Mouse (Mus musculus) heart, adult 2 months (tissue): ENCODE data around the gene Gm8298. TPM values are rescaled to one million over a fixed set of nuclear protein-coding genes. Genes with fewer than 3 reads are reported as not detected.
"Not testable (repeated sequence)": the region's sequence is repeated elsewhere in the genome, so short reads cannot be mapped to it uniquely, and the experiment has no call there.

Experiments used
- DNase-seq, 2 experiments: peaks; one replicate each; pipeline ENCODE4 v3.0.0; 2021
- H3K27ac ChIP-seq: fragments of 200-600 bp; 2 replicates; pipeline ENCODE4 v1.8.1; 2022
- H3K27me3 ChIP-seq: fragments of 200-500 bp; 2 replicates; pipeline ENCODE4 v1.6.1; 2012; ENCODE audit warnings: mild to moderate bottlenecking, low read length, inconsistent platforms, mixed read lengths; ENCODE audit not compliant: control insufficient read depth, insufficient read depth
- H3K36me3 ChIP-seq: fragments of 200-500 bp; 2 replicates; pipeline ENCODE4 v1.6.1; 2012; ENCODE audit warnings: low read length, inconsistent platforms; ENCODE audit not compliant: control insufficient read depth, insufficient read depth
- H3K4me1 ChIP-seq: fragments of 200-500 bp; 2 replicates; pipeline ENCODE4 v1.6.1; 2011; ENCODE audit warnings: low read length; ENCODE audit not compliant: control insufficient read depth, insufficient read depth
- H3K4me3 ChIP-seq: fragments of 200-600 bp; 2 replicates; pipeline ENCODE4 v1.8.1; 2022
- H3K79me2 ChIP-seq: fragments of 200-500 bp; replicated peaks from 2 replicates; pipeline ENCODE4 v1.6.1; 2012; ENCODE audit warnings: mild to moderate bottlenecking, inconsistent platforms, low read length, moderate library complexity, mixed read lengths; ENCODE audit not compliant: control insufficient read depth, insufficient read depth
- H3K9ac ChIP-seq: fragments of 200-500 bp; 2 replicates; pipeline ENCODE4 v1.6.1; 2012; ENCODE audit warnings: low read depth, mild to moderate bottlenecking, control low read depth, inconsistent platforms, low read length, mixed read lengths
- CTCF ChIP-seq: fragments of 200-600 bp; IDR thresholded peaks from 2 replicates; pipeline ENCODE4 v1.8.1; 2022; ENCODE audit warnings: antibody characterized with exemption, mild to moderate bottlenecking, moderate library complexity
- EP300 ChIP-seq: fragments of 200-500 bp; IDR thresholded peaks from 2 replicates; pipeline ENCODE4 v1.6.1; 2011; ENCODE audit warnings: low read depth, low read length, control low read depth; ENCODE audit not compliant: insufficient read depth
- POLR2A ChIP-seq: fragments of 200-500 bp; IDR thresholded peaks from 2 replicates; pipeline ENCODE4 v1.6.1; 2011; ENCODE audit warnings: mild to moderate bottlenecking, low read depth, low read length, control low read depth; ENCODE audit not compliant: insufficient read depth
- WGBS: fragments of 180-500 bp; shearing (Covaris S2); methylation state at CpG from one replicate; pipeline ENCODE4 v1.1.7; 2018; 5-methylcytosine and 5-hydroxymethylcytosine counted together
- intact Hi-C: fragments of 180-260 bp; cut with DNase I; formaldehyde crosslinking; loops from one replicate; pipeline ENCODE4 v1.15.1; 2025
- long read RNA-seq: library from polyadenylated mRNA; stranded (forward); transcript quantifications from one replicate; pipeline ENCODE4 v2.0.0, GENCODE M21; 2021
- polyA plus RNA-seq: library from polyadenylated mRNA; depleted of rRNA; stranded (reverse); fragments of >200 nt; gene quantifications from 2 replicates; pipeline ENCODE4 v1.2.3, GENCODE M21; 2012; rRNA removed
- total RNA-seq, 2 experiments: library from RNA; stranded (reverse); gene quantifications; 2 replicates each; pipeline ENCODE4 v1.2.3; 2021

Gene Gm8298
- not detected for total RNA-seq
- not detected in 2 replicates for polyA plus RNA-seq
- long read RNA-seq, result 0 reads

DNA sequence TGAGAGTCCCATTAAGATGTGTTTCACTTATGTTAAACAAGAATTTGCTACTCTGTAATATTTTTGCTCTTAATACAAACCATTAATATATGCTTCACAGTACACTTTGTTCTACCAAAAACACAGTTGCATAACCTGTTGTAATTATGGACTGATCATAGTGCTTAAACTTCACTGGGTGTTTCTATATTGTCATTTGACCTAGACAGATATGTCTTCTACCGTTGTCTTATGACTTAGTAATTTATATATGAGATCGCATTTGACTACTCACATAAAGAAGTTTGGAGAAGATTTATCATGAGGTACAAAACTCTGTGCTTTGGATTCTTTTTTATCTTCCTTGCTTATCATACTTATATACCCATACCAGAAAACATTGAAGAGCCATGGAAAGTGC, at the start of gene Gm8298:
Gene Gm8298 (plus strand): TSS at position 301 of the 400 bp plus-strand sequence.
- Histone ChIP-seq H3K79me2 (no peaks in the 10 kb centered on the region), H3K27me3 (no peaks in the 10 kb centered on the region), H3K36me3 (no peaks in the 10 kb centered on the region), H3K9ac (no peak within 1 kb of the TSS), H3K27ac (no peak within 1 kb of the TSS), H3K4me3 (no peak within 1 kb of the TSS), H3K4me1 (no peaks in the 10 kb centered on the region)
- intact Hi-C loops, result no loop called here
- no peak for DNase-seq
- TF ChIP-seq POLR2A (no peak), EP300 (no peak), CTCF (no peak)
- WGBS, result 88% methylated on average over 2 of the region's 2 CpGs

DNA sequence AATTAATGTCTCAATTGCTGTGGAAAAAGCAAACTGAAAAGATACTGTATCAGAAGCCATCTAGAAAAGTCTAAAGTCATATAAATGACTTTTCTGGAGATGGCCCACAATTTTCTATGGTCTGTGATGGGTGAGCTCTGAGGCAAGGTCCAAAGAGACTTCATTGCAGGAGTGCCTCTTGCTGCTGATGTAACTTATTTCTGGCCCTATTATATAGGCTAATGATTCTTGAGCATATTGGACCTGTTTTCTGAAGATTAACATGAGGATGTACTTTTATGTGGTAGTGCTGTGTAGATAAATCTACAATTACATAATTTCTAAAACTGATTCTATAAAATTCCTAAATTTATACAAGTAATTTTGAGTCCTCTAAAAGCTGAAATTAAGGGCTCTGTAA, 47.7 kb upstream of the Gm8298 start:
- H3K4me3 ChIP-seq, result no peak overlapping the region
- DNase-seq, result no peak
- H3K36me3 ChIP-seq, result no peaks in the 10 kb centered on the region
- no peak overlapping the region for H3K27ac ChIP-seq
- no peaks in the 10 kb centered on the region for H3K27me3 ChIP-seq
- H3K9ac ChIP-seq, result no peak overlapping the region
- H3K4me1 ChIP-seq, result no peaks in the 10 kb centered on the region
- no peak for TF ChIP-seq EP300
- no peak for TF ChIP-seq POLR2A
- no peak for TF ChIP-seq CTCF
- no peaks in the 10 kb centered on the region for H3K79me2 ChIP-seq
- intact Hi-C loops, result no loop called here

DNA sequence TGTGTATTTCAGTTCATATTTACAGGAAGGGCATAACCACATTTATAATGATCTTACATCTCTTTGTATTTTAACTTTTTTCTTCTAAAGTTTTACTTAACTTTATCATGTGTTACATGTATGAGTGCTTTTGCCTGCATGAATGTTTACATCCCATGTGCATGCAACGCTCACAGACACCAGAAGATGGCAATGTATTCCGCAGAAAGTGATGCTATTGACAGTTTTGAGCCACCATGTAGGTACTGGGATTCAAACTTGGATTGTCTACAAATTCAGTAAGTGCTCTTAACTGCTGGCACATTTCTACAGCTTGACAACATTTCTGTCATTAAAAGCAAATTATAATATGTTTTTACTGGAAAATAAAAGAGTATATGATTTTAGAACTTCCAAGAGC, 9.9 kb downstream of the Gm8298 start:
- TF ChIP-seq POLR2A (no peak), CTCF (peak; percentile 85)
- DNase-seq, result peak; percentile 8 to 23
- Histone ChIP-seq H3K36me3 (no peaks in the 10 kb centered on the region), H3K27me3 (no peaks in the 10 kb centered on the region), H3K27ac (no peak overlapping the region), H3K9ac (no peak overlapping the region), H3K4me3 (no peak overlapping the region), H3K79me2 (no peaks in the 10 kb centered on the region), H3K4me1 (no peaks in the 10 kb centered on the region)
- intact Hi-C loops, result loop anchor here (2.0 to 10.0 kb wide), 4 partner anchors 184 to 892 kb away; no protein-coding TSS in a partner anchor
- WGBS, result 13% methylated on average over 2 of the region's 2 CpGs

DNA sequence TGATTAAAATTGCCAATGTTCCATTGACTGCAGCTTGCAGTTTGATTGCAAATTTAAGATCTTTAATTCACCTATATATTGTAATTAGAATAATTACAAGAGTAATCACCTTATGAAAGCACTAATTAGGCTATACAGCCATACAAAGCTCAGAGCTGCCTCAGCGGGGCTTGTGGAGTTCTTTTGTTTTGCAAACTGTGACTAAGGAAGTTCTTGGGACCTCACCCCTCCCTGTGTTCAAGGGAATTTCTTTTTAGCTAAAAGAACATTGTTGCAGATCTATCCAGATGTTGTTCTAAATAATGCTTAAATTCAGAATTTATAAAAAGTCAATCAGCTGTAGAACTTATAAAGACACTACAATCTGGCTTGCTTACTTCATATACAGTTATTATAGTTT, 16.8 kb downstream of the Gm8298 start:
- not testable (repeated sequence) for H3K4me3 ChIP-seq, H3K36me3 ChIP-seq, H3K27me3 ChIP-seq, H3K9ac ChIP-seq, H3K4me1 ChIP-seq, H3K27ac ChIP-seq, DNase-seq, H3K79me2 ChIP-seq
- WGBS, result 52% methylated on average over 1 of the region's 1 CpGs
- intact Hi-C loops, result loop anchor here (10.0 kb wide), 3 partner anchors 177 to 727 kb away; no protein-coding TSS in a partner anchor

DNA sequence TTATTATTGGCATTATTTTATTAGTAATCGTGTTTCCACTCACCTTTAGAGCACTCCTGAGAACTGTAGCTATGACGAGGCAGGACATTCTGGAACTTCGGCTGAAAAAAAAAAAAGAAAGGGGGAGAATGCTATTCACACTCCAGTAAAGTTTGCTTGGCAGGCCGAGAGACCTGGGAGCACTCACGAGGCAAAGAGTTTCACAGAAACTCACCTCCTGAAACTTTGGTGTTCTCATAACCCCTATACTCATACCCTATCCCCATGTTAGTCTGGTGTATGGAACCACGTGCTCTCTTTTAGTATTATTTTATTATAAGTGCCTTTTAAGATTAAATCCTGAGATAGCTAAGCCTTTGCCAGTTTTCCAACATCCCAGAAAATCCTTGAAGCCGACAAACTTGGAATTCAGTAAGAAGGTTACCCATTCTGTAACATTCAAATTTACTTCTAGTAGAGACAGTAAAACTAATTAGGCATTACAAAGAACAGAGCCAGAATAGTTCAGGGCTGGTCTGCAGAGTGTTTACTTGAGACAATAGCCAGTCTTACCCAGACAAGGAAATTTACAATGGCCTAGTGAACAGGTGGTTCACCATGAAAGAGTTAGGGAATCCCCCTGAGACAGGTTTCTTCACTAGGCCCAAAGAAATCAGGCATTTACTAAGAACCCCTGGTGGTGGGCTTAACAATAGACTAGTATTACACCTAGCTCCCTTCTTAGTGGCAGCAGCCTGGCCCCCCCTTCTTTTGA, 19.1 kb downstream of the Gm8298 start:
- H3K36me3 ChIP-seq, DNase-seq, H3K79me2 ChIP-seq, H3K27ac ChIP-seq, H3K9ac ChIP-seq, H3K4me3 ChIP-seq, H3K4me1 ChIP-seq, H3K27me3 ChIP-seq: not testable (repeated sequence)
- intact Hi-C loops, result loop anchor here (10.0 kb wide), 3 partner anchors 175 to 725 kb away; no protein-coding TSS in a partner anchor
- 76% methylated on average over 7 of the region's 7 CpGs for WGBS

DNA sequence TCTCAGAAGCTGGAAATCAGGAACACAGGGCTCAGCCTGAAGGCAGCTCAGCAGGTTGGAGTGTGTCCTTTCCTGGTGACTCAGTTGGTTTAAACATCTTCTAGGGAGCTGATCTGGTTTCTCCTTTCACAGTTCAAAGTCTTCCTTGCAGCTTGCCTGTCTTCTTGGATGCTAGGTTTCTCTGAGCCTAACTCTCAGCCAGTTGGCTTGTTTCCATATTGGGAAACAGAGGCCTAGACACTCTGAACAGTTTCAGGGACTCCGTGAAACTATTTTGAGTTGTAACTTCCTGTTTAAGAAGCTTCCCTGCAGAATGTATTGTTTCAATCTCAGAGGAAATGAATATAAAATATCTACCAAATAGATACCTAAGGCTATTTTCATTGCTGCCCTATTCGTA, 32.4 kb downstream of the Gm8298 start:
- Histone ChIP-seq H3K79me2 (no peaks in the 10 kb centered on the region), H3K27me3 (no peaks in the 10 kb centered on the region), H3K9ac (no peak overlapping the region), H3K4me3 (no peak overlapping the region), H3K36me3 (no peaks in the 10 kb centered on the region), H3K27ac (no peak overlapping the region), H3K4me1 (no peaks in the 10 kb centered on the region; the same call in 1 of the 2 replicates)
- TF ChIP-seq EP300 (no peak), CTCF (no peak), POLR2A (no peak)
- 31% methylated on average over 2 of the region's 2 CpGs for WGBS
- intact Hi-C loops, result no loop called here
- DNase-seq, result peak in 1 of 2 experiments; percentile 2
